21 mouse cellular contexts compared by ENCODE assay signal in the genomic region with DNA sequence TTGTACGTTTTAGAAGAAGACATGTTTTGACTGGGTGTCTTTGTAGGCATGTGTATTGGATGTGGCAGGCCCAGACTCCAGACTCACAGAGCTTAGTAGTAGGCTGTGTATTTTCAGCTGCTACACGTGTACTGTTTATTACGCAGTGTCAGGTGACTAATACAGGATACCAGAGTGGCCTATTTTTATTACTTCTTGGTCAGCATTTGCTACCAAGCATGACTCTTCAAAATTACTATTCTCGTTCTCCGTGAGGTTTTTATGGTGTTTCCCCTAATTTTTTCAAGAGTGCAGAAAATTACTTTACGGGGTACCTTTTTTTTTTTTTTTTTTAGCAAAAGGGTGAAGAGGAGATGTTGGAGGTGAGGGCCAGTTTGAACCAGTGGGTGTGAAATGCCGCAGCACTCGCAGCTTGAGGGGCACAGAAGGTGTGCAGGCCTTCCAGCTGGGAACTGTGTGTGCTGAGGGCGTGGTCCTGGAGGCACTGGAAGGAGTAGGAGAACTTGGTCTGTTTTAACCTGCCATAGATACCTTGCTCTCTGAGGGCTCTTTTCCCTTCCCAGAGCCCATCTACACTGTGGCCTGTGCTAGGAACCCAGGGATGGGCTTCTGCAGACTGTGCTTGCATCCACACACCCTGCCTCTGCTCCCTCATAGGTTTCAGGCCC. TPM values are rescaled to one million over a fixed set of nuclear protein-coding genes. Genes with fewer than 3 reads are reported as not detected.
DNase-seq lines count a peak whose midpoint lies in the region; ATAC-seq and TF ChIP-seq lines count a peak whose summit lies in the region.
"Had no signal": no experiment of that assay in that cellular context is flagged by ENCODE, and none has a peak within 500 bp of the region (broad histone marks: within the 10 kb centered on the region; RNA-seq: fewer than 3 reads in every experiment).

No protein-coding gene starts in this region.

- TF ChIP-seq POLR2A in myocyte (IDR thresholded peaks at IDR 0.05; ENCODE audit: insufficient read length, low read depth): no peak

- H3K9me3 ChIP-seq in liver, embryonic 13.5 days (replicated peaks): no peaks in the 10 kb centered on the region
- no peaks in the 10 kb centered on the region for H3K9me3 ChIP-seq in liver, embryonic 11.5 days (ENCODE audit: control insufficient read depth, low read length)
- H3K9me3 ChIP-seq: embryonic facial prominence, embryonic 13.5 days; forebrain, embryonic 10.5 days; hindbrain, embryonic 12.5 days; limb, embryonic 12.5 days; neural tube, embryonic 12.5 days; stomach, embryonic 15.5 days had no signal

- H3K4me1 ChIP-seq in liver, embryonic 13.5 days (replicated peaks): peaks cover 87% of the 10 kb centered on the region
- H3K4me1 ChIP-seq in liver, embryonic 11.5 days (replicated peaks; ENCODE audit: control insufficient read depth, insufficient read depth, low read length): peaks cover 63% of the 10 kb centered on the region

- H3K4me2 ChIP-seq in liver, embryonic 13.5 days: no peak overlapping the region
- no peak overlapping the region for H3K4me2 ChIP-seq in liver, embryonic 11.5 days
- H3K4me2 ChIP-seq in myocyte (ENCODE audit: low read depth): peak overlapping the region; percentile 39
- H3K4me2 ChIP-seq: embryonic facial prominence, embryonic 13.5 days; hindbrain, embryonic 12.5 days; limb, embryonic 12.5 days; neural tube, embryonic 12.5 days; stomach, embryonic 15.5 days had no signal

- ATAC-seq in liver, embryonic 13.5 days (ENCODE audit: low read depth): no peak
- ATAC-seq in liver, embryonic 11.5 days (replicated peaks; ENCODE audit: low FRiP score): no peak
- peak; percentile 13; the same call in 1 of the 2 replicates for ATAC-seq in common myeloid progenitor, adult 5-6 weeks (replicated peaks; ENCODE audit: low read depth, poor library complexity, severe bottlenecking)
- ATAC-seq in erythroblast, adult 5-6 weeks (replicated peaks; ENCODE audit: low FRiP score, poor library complexity, severe bottlenecking): no peak
- ATAC-seq: midbrain, embryonic 16.5 days; Patski had no signal

- H3K36me3 ChIP-seq in liver, embryonic 13.5 days: no peaks in the 10 kb centered on the region
- no peaks in the 10 kb centered on the region for H3K36me3 ChIP-seq in liver, embryonic 11.5 days (ENCODE audit: control insufficient read depth, insufficient read depth, low read length)
- no peaks in the 10 kb centered on the region for H3K36me3 ChIP-seq in myocyte (ENCODE audit: control insufficient read depth, insufficient read depth)
- H3K36me3 ChIP-seq: stomach, embryonic 15.5 days had no signal

- H3K27ac ChIP-seq in liver, embryonic 13.5 days: peak overlapping the region; percentile 11; the same call in 1 of the 2 replicates
- no peak overlapping the region for H3K27ac ChIP-seq in liver, embryonic 11.5 days (ENCODE audit: low read depth, low read length)
- H3K27ac ChIP-seq: embryonic facial prominence, embryonic 13.5 days; forebrain, embryonic 10.5 days; hindbrain, embryonic 12.5 days; neural tube, embryonic 12.5 days; stomach, embryonic 15.5 days had no signal

- no peak overlapping the region for H3K4me3 ChIP-seq in liver, embryonic 13.5 days (replicated peaks)
- H3K4me3 ChIP-seq in liver, embryonic 11.5 days (ENCODE audit: low read depth, low read length): no peak overlapping the region
- H3K4me3 ChIP-seq in myocyte: no peak overlapping the region
- H3K4me3 ChIP-seq: embryonic facial prominence, embryonic 13.5 days; forebrain, embryonic 10.5 days; hindbrain, embryonic 12.5 days; limb, embryonic 12.5 days; neural tube, embryonic 12.5 days; stomach, embryonic 15.5 days had no signal

- H3K27me3 ChIP-seq in liver, embryonic 13.5 days: no peaks in the 10 kb centered on the region
- H3K27me3 ChIP-seq in liver, embryonic 11.5 days (replicated peaks; ENCODE audit: control insufficient read depth, insufficient read depth, low read length): no peaks in the 10 kb centered on the region
- H3K27me3 ChIP-seq in myocyte (ENCODE audit: control insufficient read depth, insufficient read depth, insufficient read length): no peaks in the 10 kb centered on the region
- H3K27me3 ChIP-seq: embryonic facial prominence, embryonic 13.5 days; hindbrain, embryonic 12.5 days; limb, embryonic 12.5 days; neural tube, embryonic 12.5 days; Patski; stomach, embryonic 15.5 days had no signal

- H3ac ChIP-seq in myocyte (ENCODE audit: control insufficient read depth, insufficient read length): no peak overlapping the region

- H3K79me2 ChIP-seq in myocyte (ENCODE audit: control insufficient read depth, insufficient read depth): peaks cover 81% of the 10 kb centered on the region

- 68% methylated on average over 9 of the region's 9 CpGs for WGBS in liver, embryonic 13.5 days (ENCODE audit: insufficient replicate concordance)
- 80% methylated on average over 9 of the region's 9 CpGs for WGBS in liver, embryonic 11.5 days

- no peak overlapping the region for H3K9ac ChIP-seq in liver, embryonic 13.5 days
- H3K9ac ChIP-seq in liver, embryonic 11.5 days (ENCODE audit: low read depth, low read length): no peak overlapping the region
- H3K9ac ChIP-seq: embryonic facial prominence, embryonic 13.5 days; hindbrain, embryonic 12.5 days; limb, embryonic 12.5 days; neural tube, embryonic 12.5 days; stomach, embryonic 15.5 days had no signal

- no peak for DNase-seq in liver, embryonic 13.5 days
- DNase-seq in liver, embryonic 11.5 days (ENCODE audit: low spot score): no peak
- peak; percentile 41 for DNase-seq in CD4-positive, CD25-positive, alpha-beta regulatory T cell, adult 2 months (ENCODE audit: low read depth, low spot score)
- DNase-seq in embryo, embryonic 11 days: no peak
- DNase-seq: cerebellum, adult 11-12 months; cerebellum, postnatal 36 days; kidney, adult 2 months; kidney, postnatal 36 days; lung, postnatal 4 days; spleen, adult 18-20 months had no signal

TF ChIP-seq in myocyte, 11 proteins besides CTCF, POLR2A, EP300 and RAD21:
- TF ChIP-seq POLR2AphosphoS2 (IDR thresholded peaks at IDR 0.05; ENCODE audit: insufficient read length, low read depth): no peak
- peak; percentile 37 for TF ChIP-seq USF1 (IDR thresholded peaks at IDR 0.05; ENCODE audit: low read depth)
TF ChIP-seq in myocyte: peak in this region for 1.

RNA-seq across cellular contexts. Expression of gene Nck2, which starts 21.7 kb away (rescaled TPM):
- polyA plus RNA-seq in liver, embryonic 13.5 days (2015; fragmentation: Nextera tagmentation; extraction: Ambion mirVana): 10.5 and 12.6 TPM in 2 replicates
- 24.5 and 26.0 TPM in 2 replicates for polyA plus RNA-seq in liver, embryonic 11.5 days (2014; fragmentation: Nextera tagmentation; extraction: Ambion mirVana)
- total RNA-seq in common myeloid progenitor, adult 5-6 weeks (2017): 16.6 and 25.2 TPM in 2 replicates
- 18.4 TPM for polyA plus RNA-seq in myocyte (2012; fragmentation: generic; extraction: Trizol)
- total RNA-seq in erythroblast, adult 5-6 weeks (2015; ENCODE audit: low replicate concordance): 0.77 TPM in 1 of 2 replicates, not detected in the other
- 2.4 and 3.3 TPM in 2 replicates for total RNA-seq in erythroblast, adult 5-6 weeks (2017; ENCODE audit: low replicate concordance)
